Comparison of ENCODE assay signal across 8 mouse cellular contexts in genomic region chr17:66485742-66486141, GRCm38 (mm10). TPM values are rescaled to one million over a fixed set of nuclear protein-coding genes. Genes with fewer than 3 reads are reported as not detected.
A peak's percentile ranks its signal among the peaks of the same experiment; 100 is the strongest.
DNase-seq lines count a peak whose midpoint lies in the region; ATAC-seq lines count a peak whose summit lies in the region.

No protein-coding gene starts in this region.

- peaks cover 3% of the 10 kb centered on the region for H3K4me1 ChIP-seq in forebrain, embryonic 16.5 days (replicated peaks; ENCODE audit: control insufficient read depth, insufficient read depth, low read length)

- WGBS in forebrain, embryonic 16.5 days: 9% methylated on average over 11 of the region's 11 CpGs

- H3K27me3 ChIP-seq in forebrain, embryonic 16.5 days (replicated peaks; ENCODE audit: control insufficient read depth, insufficient read depth, low read length): no peaks in the 10 kb centered on the region

- H3K27ac ChIP-seq in forebrain, embryonic 16.5 days (ENCODE audit: low read length): no peak overlapping the region

- no peaks in the 10 kb centered on the region for H3K36me3 ChIP-seq in forebrain, embryonic 16.5 days (ENCODE audit: control insufficient read depth, insufficient read depth)

- DNase-seq in R1 (ENCODE audit: low read depth, low spot score): peak; percentile 92
- DNase-seq in cerebellum, adult 8-10 months: peak; percentile 89
- peak; percentile 69 to 84 for DNase-seq in layer of hippocampus, postnatal 25 days (ENCODE audit: extremely low spot score in 1 of 2, low spot score in 1 of 2)
- peak; percentile 56 to 78 for DNase-seq in lung, postnatal 4 days
- peak; percentile 81 for DNase-seq in right cerebral cortex, adult 18-20 months
- DNase-seq in urinary bladder, postnatal 36 days (ENCODE audit: low spot score in 2 of 2): peak; percentile 63 to 74

- peak; percentile 24 for ATAC-seq in forebrain, embryonic 16.5 days
- ATAC-seq in hematopoietic stem cell, adult 5-6 weeks (replicated peaks in 1 of 2; ENCODE audit: insufficient read depth in 1 of 2, low FRiP score in 2 of 2, low TSS enrichment in 1 of 2, low read depth in 1 of 2, poor library complexity in 2 of 2, severe bottlenecking in 2 of 2): peak; percentile 75 to 76

- H3K4me2 ChIP-seq in forebrain, embryonic 16.5 days (ENCODE audit: low read length): no peak overlapping the region

- H3K9me3 ChIP-seq in forebrain, embryonic 16.5 days (ENCODE audit: control insufficient read depth, low read length): no peaks in the 10 kb centered on the region

- H3K4me3 ChIP-seq in forebrain, embryonic 16.5 days (replicated peaks; ENCODE audit: low read length): no peak overlapping the region

- no peak overlapping the region for H3K9ac ChIP-seq in forebrain, embryonic 16.5 days (replicated peaks; ENCODE audit: low read depth, low read length)

RNA-seq across cellular contexts. Expression of gene Rab12, which starts 33.8 kb away (rescaled TPM):
- polyA plus RNA-seq in forebrain, embryonic 16.5 days (2015; fragmentation: Nextera tagmentation; extraction: Ambion mirVana): 73.6 and 76.1 TPM in 2 replicates
- total RNA-seq in hematopoietic stem cell, adult 5-6 weeks (2017): 28.0 and 54.4 TPM in 2 replicates
- 100 to 1,000 TPM; 115 to 116 TPM for total RNA-seq in layer of hippocampus, postnatal 25 days (2021)

RNA-seq across cellular contexts. Expression of gene Mtcl1, which starts 36.2 kb away (rescaled TPM):
- polyA plus RNA-seq in forebrain, embryonic 16.5 days (2015; fragmentation: Nextera tagmentation; extraction: Ambion mirVana): 33.1 and 44.3 TPM in 2 replicates
- not detected in 2 replicates for total RNA-seq in hematopoietic stem cell, adult 5-6 weeks (2017)
- 10 to 100 TPM; 30.7 to 37.8 TPM for total RNA-seq in layer of hippocampus, postnatal 25 days (2021)

Comparison
In these comparisons a context has a peak if more than half of its experiments do, and no peak if none do; other contexts are left out.
1. RNA of gene Mtcl1, which starts 36.2 kb away (total RNA-seq): 30.7 to 37.8 TPM in layer of hippocampus, postnatal 25 days; not detected in hematopoietic stem cell, adult 5-6 weeks; every median in the first group is over 10 times any median in the second.
2. Peak in every context shown above with its lines, with median percentiles within 50 percentile points of each other: DNase-seq.